Mouse (Mus musculus): ENCODE measurements around the gene Nrg4.

Gene Nrg4

GRCm38 (mm10) chr9:55326515-55327233, at the start of gene Nrg4, which contains the start of gene Tmem266:
Nrg4 (minus strand) TSS chr9:55326844.
Tmem266 (plus strand) TSS chr9:55326913.
- ChIA-PET POLR2A (interaction anchor here (0.6 to 1.7 kb wide), 6 partner anchors 46 to 295 kb away, joined by 3 to 6 read pairs (median 3); no protein-coding TSS in a partner anchor), CTCF (no interaction called here)

DNA sequence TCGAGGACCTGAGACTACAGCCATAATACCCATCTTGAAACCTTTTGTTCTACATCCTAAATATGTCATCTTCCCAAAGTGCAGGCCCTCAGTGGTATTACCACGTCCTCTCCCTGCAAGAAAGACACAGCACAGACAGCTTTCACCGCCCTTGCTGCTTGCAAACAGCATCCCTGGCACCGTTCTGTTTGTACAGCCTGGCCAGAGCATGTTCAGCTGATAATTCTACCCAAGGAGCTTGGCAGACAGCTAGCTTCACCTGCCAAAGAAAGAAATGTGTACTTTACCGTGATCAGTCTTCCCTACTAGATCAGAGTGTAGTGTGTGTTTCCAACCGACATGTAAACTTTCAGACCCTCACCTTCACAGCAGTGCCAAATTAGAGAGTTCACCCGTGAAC, 45.3 kb upstream of the Nrg4 start:
- POLR2A ChIA-PET, result interaction anchor here in 1 of 4 experiments (0.6 kb wide), 1 partner anchor 45 kb away, joined by 3 read pairs; the partner anchor contains the start of gene Tmem266
- CTCF ChIA-PET, result no interaction called here

DNA sequence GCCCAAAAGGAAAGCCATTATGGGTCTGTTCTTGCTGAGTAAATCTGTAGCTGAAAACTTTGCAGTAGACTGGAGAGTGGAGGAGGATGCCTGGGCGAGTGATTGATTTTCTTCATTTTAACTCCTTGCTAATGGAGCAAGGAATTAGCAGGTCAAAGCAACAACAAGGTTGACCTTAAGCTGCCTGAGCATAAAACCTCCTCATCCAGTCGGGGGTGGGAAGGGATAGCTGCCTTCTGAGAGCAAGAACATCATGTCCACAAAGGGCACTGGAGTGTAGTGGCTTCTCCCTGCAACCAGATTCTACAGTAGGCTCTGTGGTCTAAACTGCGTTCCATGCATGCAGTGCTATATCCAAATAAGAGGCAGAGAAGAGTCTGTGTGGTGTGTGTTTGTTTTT, 41.4 kb upstream of the Nrg4 start:
- CTCF ChIA-PET, result no interaction called here
- POLR2A ChIA-PET, result interaction anchor here in 1 of 4 experiments (1.0 kb wide), 1 partner anchor 14 kb away, joined by 3 read pairs; no protein-coding TSS in a partner anchor

- CTCF ChIA-PET, result no interaction called here
Observed at GRCm38 (mm10) chr9:55363707-55364106, 37.1 kb upstream of the Nrg4 start.

DNA sequence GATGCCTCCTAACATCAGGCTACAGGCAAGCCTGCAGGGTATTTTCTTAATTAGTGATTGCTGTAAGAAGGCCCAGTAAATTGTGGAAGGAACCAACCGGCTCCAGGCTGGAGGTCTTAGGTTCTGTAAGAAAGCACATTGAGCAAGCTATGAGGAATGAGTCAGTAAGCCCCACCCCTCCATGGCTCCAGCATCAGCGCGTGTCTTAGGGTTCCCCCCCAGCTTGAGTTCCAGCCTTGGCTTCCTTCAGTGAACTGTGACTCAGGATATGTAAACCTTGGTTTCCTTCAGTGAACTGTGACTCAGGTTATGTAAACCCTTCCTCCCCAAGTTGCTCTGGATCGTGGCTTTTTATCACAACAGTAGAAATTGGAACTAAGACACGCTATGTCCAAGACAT, 35.3 kb upstream of the Nrg4 start:
- ChIA-PET CTCF (interaction anchor here in 1 of 4 experiments (1.9 kb wide), 1 partner anchor 20 kb away, joined by 5 read pairs; no protein-coding TSS in a partner anchor), POLR2A (no interaction called here)

More at GRCm38 (mm10) chr9:55363707-55364106, 37.1 kb upstream of the Nrg4 start:
- POLR2A ChIA-PET, result no interaction called here

- ChIA-PET CTCF (interaction anchor here in 1 of 4 experiments (1.2 kb wide), 1 partner anchor 31 kb away, joined by 3 read pairs; no protein-coding TSS in a partner anchor), POLR2A (interaction anchor here in 1 of 4 experiments (0.6 kb wide), 1 partner anchor 68 kb away, joined by 4 read pairs; no protein-coding TSS in a partner anchor)
Observed at GRCm38 (mm10) chr9:55360861-55361260, 34.2 kb upstream of the Nrg4 start.

GRCm38 (mm10) chr9:55360372-55360771, 33.7 kb upstream of the Nrg4 start:
- ChIA-PET POLR2A (interaction anchor here in 1 of 4 experiments (0.6 kb wide), 1 partner anchor 69 kb away, joined by 4 read pairs; no protein-coding TSS in a partner anchor), CTCF (interaction anchor here in 1 of 4 experiments (1.0 to 1.2 kb wide), 2 partner anchors 32 to 49 kb away, joined by 3 read pairs; no protein-coding TSS in a partner anchor)

- POLR2A ChIA-PET, result no interaction called here
- CTCF ChIA-PET, result interaction anchor here in 1 of 4 experiments (1.4 kb wide), 1 partner anchor 25 kb away, joined by 3 read pairs; no protein-coding TSS in a partner anchor
Observed at GRCm38 (mm10) chr9:55357164-55357563, 30.5 kb upstream of the Nrg4 start.

- ChIA-PET POLR2A (interaction anchor here in 1 of 4 experiments (0.6 kb wide), 1 partner anchor 15 kb away, joined by 4 read pairs; no protein-coding TSS in a partner anchor), CTCF (interaction anchor here in 3 of 4 experiments (0.6 to 1.0 kb wide), 4 partner anchors 77 to 1250 kb away, joined by 3 to 8 read pairs (median 4); no protein-coding TSS in a partner anchor)
Observed at GRCm38 (mm10) chr9:55355270-55355834, 28.7 kb upstream of the Nrg4 start.

GRCm38 (mm10) chr9:55354686-55355085, 28.0 kb upstream of the Nrg4 start:
- POLR2A ChIA-PET, result no interaction called here
- CTCF ChIA-PET, result interaction anchor here in 2 of 4 experiments (0.6 to 1.0 kb wide), 2 partner anchors 76 to 1251 kb away, joined by 3 to 6 read pairs; no protein-coding TSS in a partner anchor

DNA sequence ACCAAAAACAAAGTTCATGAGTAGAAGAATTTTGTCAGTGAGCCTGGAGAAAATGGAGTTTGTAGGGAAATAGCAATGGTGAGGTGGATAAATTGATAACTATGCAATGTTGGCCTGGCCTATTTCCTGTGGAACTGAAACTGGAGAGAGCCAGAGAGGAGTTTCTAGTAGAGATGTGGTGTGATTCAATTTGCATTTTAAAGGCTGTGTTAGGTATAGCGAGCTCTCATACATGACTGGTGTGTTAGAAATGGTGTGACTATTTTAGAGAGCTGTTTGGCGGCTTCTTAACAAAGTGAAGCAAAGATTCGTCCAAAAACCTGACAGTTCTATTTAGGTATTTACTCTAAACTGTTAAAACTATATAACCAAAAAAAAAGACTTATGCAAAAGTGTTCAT, 22.0 kb upstream of the Nrg4 start:
- ChIA-PET POLR2A (no interaction called here), CTCF (no interaction called here)

DNA sequence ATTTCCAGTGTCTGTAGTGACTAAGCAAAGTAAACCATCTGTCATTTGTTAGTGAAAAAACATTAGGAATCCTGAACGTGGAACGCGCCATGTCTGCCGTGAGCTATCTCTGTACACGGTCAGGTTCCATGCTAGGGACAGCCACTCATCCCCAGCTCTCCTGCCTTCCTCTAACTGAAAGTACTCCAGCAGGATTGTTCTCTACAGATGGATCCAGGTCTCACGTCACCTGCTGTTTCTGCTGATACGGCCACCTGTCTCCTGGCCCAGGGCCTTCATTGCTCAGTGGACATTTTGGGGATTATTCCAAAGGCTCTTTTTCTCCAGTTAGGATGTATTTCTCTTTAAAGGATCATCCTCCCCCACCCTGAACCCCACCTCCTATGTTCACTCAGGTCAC, 18.7 kb upstream of the Nrg4 start:
- POLR2A ChIA-PET, result interaction anchor here in 1 of 4 experiments (1.2 kb wide), 1 partner anchor 1240 kb away, joined by 3 read pairs; no protein-coding TSS in a partner anchor
- CTCF ChIA-PET, result no interaction called here

DNA sequence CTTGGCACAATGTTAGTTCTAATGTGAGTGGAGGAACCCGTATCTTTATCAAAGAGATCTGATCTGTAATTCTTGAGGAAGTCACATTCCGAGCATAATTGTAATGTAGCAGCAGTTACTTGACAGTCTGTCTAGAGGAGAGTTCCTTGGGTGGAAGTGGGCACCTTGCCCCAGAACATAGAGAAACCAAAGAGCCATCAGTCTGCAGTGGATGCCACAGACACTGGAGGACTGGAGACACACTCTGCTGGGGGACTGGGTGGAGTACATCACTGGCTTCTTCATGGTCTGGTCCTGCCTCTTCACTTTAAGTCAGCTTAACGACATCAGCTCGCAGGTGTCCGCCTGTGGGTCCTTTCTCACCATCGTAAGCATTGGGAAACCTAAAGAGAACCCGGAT, 17.5 kb upstream of the Nrg4 start:
- ChIA-PET POLR2A (no interaction called here), CTCF (interaction anchor here in 2 of 4 experiments (0.6 to 0.9 kb wide), 2 partner anchors 8 to 9 kb away, joined by 3 to 5 read pairs; no protein-coding TSS in a partner anchor)

- ChIA-PET POLR2A (interaction anchor here in 2 of 4 experiments (0.6 to 1.6 kb wide), 3 partner anchors 9 to 269 kb away, joined by 3 to 6 read pairs (median 5); no protein-coding TSS in a partner anchor), CTCF (interaction anchor here in 1 of 4 experiments (0.7 to 1.0 kb wide), 2 partner anchors 9 to 630 kb away, joined by 3 to 4 read pairs; no protein-coding TSS in a partner anchor)
Observed at GRCm38 (mm10) chr9:55332949-55333348, 6.3 kb upstream of the Nrg4 start.

GRCm38 (mm10) chr9:55332476-55332875, 5.8 kb upstream of the Nrg4 start:
- CTCF ChIA-PET, result interaction anchor here in 3 of 4 experiments (0.7 to 1.1 kb wide), 5 partner anchors 8 to 629 kb away, joined by 3 to 5 read pairs (median 4); no protein-coding TSS in a partner anchor
- POLR2A ChIA-PET, result interaction anchor here in 3 of 4 experiments (0.6 to 1.6 kb wide), 4 partner anchors 9 to 415 kb away, joined by 3 to 6 read pairs (median 4); partner anchors contain the start of gene Hykk (in 1 of the 3)

DNA sequence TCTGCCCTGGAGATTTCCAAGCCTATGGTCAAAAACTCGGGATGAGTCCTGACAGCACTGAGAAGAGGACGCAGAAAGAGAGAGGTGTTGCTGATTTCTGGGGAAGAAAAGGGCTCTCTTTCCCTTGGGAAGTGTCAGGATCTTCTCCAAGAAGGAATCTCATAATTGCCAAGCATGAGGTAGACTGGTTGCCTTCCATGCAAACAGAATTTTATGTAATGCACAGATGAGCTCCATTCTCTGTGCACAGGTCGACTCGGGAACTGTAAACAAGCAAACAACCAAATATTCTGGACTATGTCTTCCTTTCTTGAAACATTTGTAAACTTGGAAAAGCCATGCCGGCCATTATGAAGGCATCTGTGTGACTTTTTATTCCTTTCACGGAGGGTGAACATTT, 2.8 kb upstream of the Nrg4 start:
- ChIA-PET CTCF (interaction anchor here in 2 of 4 experiments (0.7 to 1.0 kb wide), 2 partner anchors 53 to 545 kb away, joined by 3 read pairs; no protein-coding TSS in a partner anchor), POLR2A (no interaction called here)

DNA sequence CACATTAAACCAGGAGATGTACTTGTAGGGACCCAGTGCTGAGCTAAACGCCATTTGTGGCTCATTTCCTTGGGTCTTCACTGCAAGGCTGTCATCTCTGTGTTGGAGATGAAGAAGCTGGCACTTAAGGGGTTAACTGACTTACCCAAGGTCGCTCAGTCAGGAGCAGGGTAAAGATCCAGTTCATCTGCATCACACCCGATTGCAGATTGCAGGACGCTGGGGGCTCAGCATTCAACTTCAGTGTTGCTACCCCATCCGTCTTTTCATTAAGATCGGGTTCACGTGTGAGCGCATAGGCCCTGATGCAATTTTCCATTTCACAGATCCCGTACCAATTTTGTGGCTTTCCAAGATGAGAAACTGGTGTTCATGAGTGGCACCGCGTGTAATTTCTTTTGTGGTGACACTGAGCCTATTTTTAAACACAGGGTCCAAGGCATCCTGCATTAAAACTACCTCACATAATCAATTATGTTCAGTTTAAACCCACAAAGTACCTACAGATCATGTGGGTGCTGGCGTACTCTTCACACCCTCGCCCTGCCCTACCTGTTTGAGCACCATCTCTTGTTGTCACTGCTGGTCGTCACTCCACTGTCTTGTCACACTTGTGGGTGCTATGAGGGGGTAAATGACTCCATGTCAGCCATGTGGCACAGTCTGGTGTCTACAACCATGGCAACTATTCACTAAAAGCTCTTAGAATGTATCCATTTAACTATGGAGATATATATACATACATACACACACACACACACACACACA, 1.7 kb upstream of the Nrg4 start:
- POLR2A ChIA-PET, result interaction anchor here in 3 of 4 experiments (0.5 to 1.5 kb wide), 3 partner anchors 112 to 1112 kb away, joined by 3 to 5 read pairs (median 3); no protein-coding TSS in a partner anchor
- CTCF ChIA-PET, result interaction anchor here in 1 of 4 experiments (1.0 kb wide), 1 partner anchor 54 kb away, joined by 3 read pairs; no protein-coding TSS in a partner anchor

GRCm38 (mm10) chr9:55327234-55327615, 581 bp upstream of the Nrg4 start:
- POLR2A ChIA-PET, result interaction anchor here in 3 of 4 experiments (0.6 to 1.5 kb wide), 3 partner anchors 45 to 111 kb away, joined by 3 to 5 read pairs (median 3); no protein-coding TSS in a partner anchor
- CTCF ChIA-PET, result no interaction called here

All from embryonic stem cell, embryonic (primary cell).